Mouse (Mus musculus): ENCODE data around the gene 4930558C23Rik. TPM values are rescaled to one million over a fixed set of nuclear protein-coding genes. Genes with fewer than 3 reads are reported as not detected.

The 4930558C23Rik gene
- total and polyA plus RNA-seq, 3 experiments, result not detected

DNA sequence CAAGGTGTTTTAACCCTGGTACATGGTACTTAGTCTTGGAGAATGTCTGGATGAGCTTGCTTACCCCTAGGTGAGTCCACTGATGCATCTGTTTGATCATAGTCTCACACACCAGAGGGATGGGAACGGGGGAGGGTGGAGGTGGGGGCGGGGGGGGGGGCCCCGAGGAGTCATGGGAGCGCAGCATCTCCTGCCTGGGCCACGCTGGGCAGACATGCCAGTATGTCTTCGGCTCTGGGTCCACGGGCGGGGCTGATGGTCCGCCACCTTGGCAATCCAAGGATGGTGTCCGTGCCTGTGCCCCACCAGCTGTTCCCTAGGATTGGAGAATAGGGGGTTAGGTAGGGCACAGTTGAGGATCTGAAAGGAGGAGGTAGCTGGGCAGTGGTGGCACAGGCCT, 29.4 kb downstream of the 4930558C23Rik start:
- DNase-seq (ENCODE audit: extremely low read depth), result no peak
- Histone ChIP-seq H3K4me3 (replicated peaks in 1 of 3; ENCODE audit: low read depth in 2 of 3, low read length in 2 of 3, poor library complexity in 1 of 3) (no peak overlapping the region), H3K4me2 (ENCODE audit: insufficient read depth, low read depth, poor library complexity, severe bottlenecking) (no peak overlapping the region), H3K4me1 (ENCODE audit: control insufficient read depth in 1 of 2, insufficient read depth in 2 of 2) (peaks cover 0 to 4% of the 10 kb centered on the region in 2 experiments; a peak in 1 of 4 replicates), H3K9ac (ENCODE audit: insufficient read depth, low read depth) (no peak overlapping the region), H3K9me3 (replicated peaks; ENCODE audit: low read length) (peaks cover 13% of the 10 kb centered on the region), H3K27ac (ENCODE audit: insufficient read depth, low read depth) (no peak overlapping the region), H3K79me2 (replicated peaks; ENCODE audit: control insufficient read depth, extremely low read depth, insufficient read depth, poor library complexity, severe bottlenecking) (no peaks in the 10 kb centered on the region), H3K27me3 (replicated peaks) (no peaks in the 10 kb centered on the region), H3K36me3 (replicated peaks in 1 of 2; ENCODE audit: control insufficient read depth in 1 of 2, insufficient read depth in 1 of 2, low read length in 1 of 2) (no peaks in the 10 kb centered on the region)
- no peak for TF ChIP-seq ZNF384 (IDR thresholded peaks at IDR 0.05; ENCODE audit: low read depth, low read length)
- TF ChIP-seq NRF1 (IDR thresholded peaks at IDR 0.05; ENCODE audit: low read depth, low read length), result no peak
- TF ChIP-seq ZKSCAN1 (IDR thresholded peaks at IDR 0.05; ENCODE audit: borderline replicate concordance, low read depth, low read length), result no peak
- TF ChIP-seq UBTF (IDR thresholded peaks at IDR 0.05; ENCODE audit: low read depth, low read length), result no peak
- TF ChIP-seq TBP (conservative IDR thresholded peaks at IDR 0.05; ENCODE audit: low read depth, low read length), result no peak
- no peak for TF ChIP-seq SMC3 (IDR thresholded peaks at IDR 0.05; ENCODE audit: low read depth, low read length)
- no peak for TF ChIP-seq POLR2AphosphoS2 (IDR thresholded peaks at IDR 0.05; ENCODE audit: low read depth, low read length)
- TF ChIP-seq JUN (IDR thresholded peaks at IDR 0.05; ENCODE audit: insufficient read depth, low read depth, low read length), result no peak
- no peak for TF ChIP-seq EP300 (IDR thresholded peaks at IDR 0.05; ENCODE audit: low read length)
- TF ChIP-seq E2F4 (IDR thresholded peaks at IDR 0.05; ENCODE audit: insufficient replicate concordance, low read depth, low read length), result no peak
- no peak for TF ChIP-seq POLR2A (IDR thresholded peaks at IDR 0.05; ENCODE audit: low read depth, low read length)
- TF ChIP-seq CTCF (conservative IDR thresholded peaks at IDR 0.05 in 1 of 2, IDR thresholded peaks at IDR 0.05 in 1 of 2; ENCODE audit: low read depth in 2 of 2, low read length in 2 of 2), result no peak
- no peak for TF ChIP-seq ELF1 (IDR thresholded peaks at IDR 0.05; ENCODE audit: low read depth, low read length)
- TF ChIP-seq TCF12 (IDR thresholded peaks at IDR 0.05; ENCODE audit: low read depth, low read length), result no peak
- TF ChIP-seq HCFC1 (IDR thresholded peaks at IDR 0.05; ENCODE audit: low read depth, low read length), result no peak
- TF ChIP-seq RCOR1 (conservative IDR thresholded peaks at IDR 0.05; ENCODE audit: low read depth, low read length), result no peak
- no peak for TF ChIP-seq ZC3H11A (IDR thresholded peaks at IDR 0.05; ENCODE audit: low read depth, low read length)
- dilution Hi-C loops (cut with MboI; ENCODE audit: extremely low pct_ligation_motif_present, extremely low pct_unique_long_range_greater_than_20kb, low sequenced_read_pairs), result no loop called here
- in situ Hi-C loops (cut with MboI; ENCODE audit: low pct_ligation_motif_present, low pct_unique_long_range_greater_than_20kb, low sequenced_read_pairs), result no loop called here

DNA sequence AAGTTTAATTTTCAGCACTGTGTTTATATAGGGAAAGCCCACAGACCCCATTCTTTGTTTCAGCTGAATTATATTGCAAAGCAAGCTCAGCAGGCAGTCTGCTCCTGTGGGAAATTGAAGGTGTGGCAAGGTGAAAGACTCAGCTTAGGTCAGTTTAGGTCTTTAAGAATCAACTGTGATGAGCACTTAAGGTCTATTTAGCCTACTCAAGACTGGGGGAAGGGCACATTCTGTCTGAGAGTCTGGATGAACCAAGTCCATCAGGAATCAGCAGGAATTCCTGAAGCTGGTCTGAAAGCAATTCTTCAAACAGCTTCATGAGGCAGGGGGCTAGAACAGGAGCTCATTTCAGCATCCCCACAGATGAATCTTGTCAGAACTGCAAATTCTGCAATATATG, 32.5 kb downstream of the 4930558C23Rik start:
- Histone ChIP-seq H3K4me3 (replicated peaks in 1 of 3; ENCODE audit: low read depth in 2 of 3, low read length in 2 of 3, poor library complexity in 1 of 3) (no peak overlapping the region), H3K9ac (ENCODE audit: insufficient read depth, low read depth) (no peak overlapping the region), H3K79me2 (replicated peaks; ENCODE audit: control insufficient read depth, extremely low read depth, insufficient read depth, poor library complexity, severe bottlenecking) (no peaks in the 10 kb centered on the region), H3K27me3 (replicated peaks) (no peaks in the 10 kb centered on the region), H3K9me3 (replicated peaks; ENCODE audit: low read length) (no peaks in the 10 kb centered on the region), H3K27ac (ENCODE audit: insufficient read depth, low read depth) (no peak overlapping the region), H3K4me2 (ENCODE audit: insufficient read depth, low read depth, poor library complexity, severe bottlenecking) (no peak overlapping the region), H3K36me3 (replicated peaks in 1 of 2; ENCODE audit: control insufficient read depth in 1 of 2, insufficient read depth in 1 of 2, low read length in 1 of 2) (no peaks in the 10 kb centered on the region), H3K4me1 (ENCODE audit: control insufficient read depth in 1 of 2, insufficient read depth in 2 of 2) (peaks cover 0 to 3% of the 10 kb centered on the region in 2 experiments; a peak in 1 of 4 replicates)
- in situ Hi-C loops (cut with MboI; ENCODE audit: low pct_ligation_motif_present, low pct_unique_long_range_greater_than_20kb, low sequenced_read_pairs), result no loop called here
- dilution Hi-C loops (cut with MboI; ENCODE audit: extremely low pct_ligation_motif_present, extremely low pct_unique_long_range_greater_than_20kb, low sequenced_read_pairs), result no loop called here
- DNase-seq (ENCODE audit: extremely low read depth), result no peak
- TF ChIP-seq ZMIZ1 (IDR thresholded peaks at IDR 0.05; ENCODE audit: low read depth, low read length), result no peak
- TF ChIP-seq TBP (conservative IDR thresholded peaks at IDR 0.05; ENCODE audit: low read depth, low read length), result no peak
- TF ChIP-seq JUND (conservative IDR thresholded peaks at IDR 0.05; ENCODE audit: low read depth, low read length), result no peak
- TF ChIP-seq POLR2AphosphoS2 (IDR thresholded peaks at IDR 0.05; ENCODE audit: low read depth, low read length), result no peak
- TF ChIP-seq NRF1 (IDR thresholded peaks at IDR 0.05; ENCODE audit: low read depth, low read length), result no peak
- TF ChIP-seq ZC3H11A (IDR thresholded peaks at IDR 0.05; ENCODE audit: low read depth, low read length), result no peak
- no peak for TF ChIP-seq POLR2A (IDR thresholded peaks at IDR 0.05; ENCODE audit: low read depth, low read length)
